Comparison of ENCODE assay signal across 16 mouse cellular contexts in the genomic region with DNA sequence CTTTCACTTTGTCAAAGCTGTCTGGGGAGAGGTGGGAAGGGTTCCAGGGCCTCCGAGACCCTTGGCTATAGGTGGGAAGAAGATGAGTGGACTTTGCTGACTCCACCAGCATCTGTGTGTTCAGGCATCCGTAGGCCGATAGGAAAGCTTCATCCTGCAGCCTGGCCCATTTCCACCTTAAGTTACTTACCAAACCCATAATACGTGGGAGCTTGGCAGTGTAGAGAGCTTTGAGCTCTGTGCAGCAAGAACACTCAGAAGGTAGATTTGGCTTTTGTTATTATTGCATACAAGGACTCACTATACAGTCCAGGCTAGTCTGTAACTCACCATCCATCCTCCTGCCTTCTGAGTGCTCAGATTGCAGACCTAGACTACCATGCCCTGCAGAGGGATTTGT.
"Had no signal": no experiment of that assay in that cellular context is flagged by ENCODE, and none has a peak within 500 bp of the region (broad histone marks: within the 10 kb centered on the region; RNA-seq: fewer than 3 reads in every experiment).

No protein-coding gene starts in this region.

- H3K27ac ChIP-seq: layer of hippocampus, adult 2 months; liver, embryonic 15.5 days; macrophage; midbrain, embryonic 15.5 days; neural tube, embryonic 12.5 days had no signal

- H3K9me3 ChIP-seq: liver, embryonic 15.5 days; megakaryocyte, embryonic 14.5 days; midbrain, embryonic 15.5 days; neural tube, embryonic 12.5 days had no signal

- H3K4me3 ChIP-seq: layer of hippocampus, adult 2 months; liver, embryonic 15.5 days; megakaryocyte, embryonic 14.5 days; midbrain, embryonic 15.5 days; neural tube, embryonic 12.5 days had no signal

- H3K27me3 ChIP-seq: neural tube, embryonic 12.5 days had no signal

- ATAC-seq: lung, postnatal 0 days; midbrain, embryonic 15.5 days had no signal

- DNase-seq: kidney, adult 18-20 months; kidney, postnatal 10 days; kidney, postnatal 4 days; lung, adult 2 months; retina, postnatal 1 day; right cerebral cortex, postnatal 4 days; spleen, adult 18-20 months had no signal

- H3K9ac ChIP-seq: liver, embryonic 15.5 days; midbrain, embryonic 15.5 days; neural tube, embryonic 12.5 days had no signal

- H3K4me2 ChIP-seq: liver, embryonic 11.5 days; liver, embryonic 15.5 days; midbrain, embryonic 11.5 days; midbrain, embryonic 15.5 days; neural tube, embryonic 12.5 days had no signal

- H3K36me3 ChIP-seq: liver, embryonic 15.5 days; midbrain, embryonic 15.5 days; neural tube, embryonic 12.5 days had no signal

- H3K4me1 ChIP-seq: liver, embryonic 15.5 days; megakaryocyte, embryonic 14.5 days; midbrain, embryonic 15.5 days; neural tube, embryonic 12.5 days had no signal
